Mouse (Mus musculus) heart, embryonic 15.5 days (tissue): ENCODE results near the gene Tbc1d25. TPM values are rescaled to one million over a fixed set of nuclear protein-coding genes. Genes with fewer than 3 reads are reported as not detected.

Experiments used
- ATAC-seq: fragments of 200-750 bp; cut with Nextera tagmentation; replicated peaks from 2 replicates; pipeline ENCODE4 v1.8.0; 2017; ENCODE audit warnings: low read depth, moderate TSS enrichment; ENCODE audit not compliant: insufficient number of reproducible peaks, insufficient read depth, low FRiP score
- H3K27ac ChIP-seq: fragments of 300-500 bp; sonication (generic); 2 replicates; pipeline ENCODE4 v1.5.1; 2015; ENCODE audit warnings: mild to moderate bottlenecking, inconsistent platforms
- H3K27me3 ChIP-seq: fragments of 300-500 bp; sonication (generic); 2 replicates; pipeline ENCODE4 v1.6.1; 2015; ENCODE audit warnings: inconsistent platforms
- H3K36me3 ChIP-seq: fragments of 300-500 bp; sonication (generic); 2 replicates; pipeline ENCODE4 v1.6.1; 2015; ENCODE audit warnings: mild to moderate bottlenecking, inconsistent platforms
- H3K4me1 ChIP-seq: fragments of 300-500 bp; sonication (generic); replicated peaks from 2 replicates; pipeline ENCODE4 v1.6.1; 2015; ENCODE audit warnings: inconsistent platforms
- H3K4me2 ChIP-seq: fragments of 300-500 bp; sonication (generic); 2 replicates; pipeline ENCODE4 v1.6.1; 2015; ENCODE audit warnings: inconsistent platforms, mild to moderate bottlenecking, moderate library complexity
- H3K4me3 ChIP-seq: fragments of 300-500 bp; sonication (generic); 2 replicates; pipeline ENCODE4 v1.5.1; 2015; ENCODE audit warnings: mild to moderate bottlenecking, inconsistent platforms
- H3K9ac ChIP-seq: fragments of 300-500 bp; sonication (generic); 2 replicates; pipeline ENCODE4 v1.6.1; 2015; ENCODE audit warnings: mild to moderate bottlenecking, inconsistent platforms
- H3K9me3 ChIP-seq: fragments of 300-500 bp; sonication (generic); replicated peaks from 2 replicates; pipeline ENCODE4 v1.6.1; 2016; ENCODE audit warnings: inconsistent platforms
- WGBS: fragments of 180-500 bp; shearing (Covaris S2); methylation state at CpG from one replicate; pipeline ENCODE4 v1.1.7; 2015; ENCODE audit warnings: mixed read lengths; 5-methylcytosine and 5-hydroxymethylcytosine counted together
- polyA plus RNA-seq: library from polyadenylated mRNA; unstranded; fragments of >200 nt; fragmentation: Nextera tagmentation; extraction: Ambion mirVana; gene quantifications from 2 replicates; pipeline ENCODE4 v1.2.1, GENCODE M21; 2015

Gene Tbc1d25
- polyA plus RNA-seq, 1 experiment from 2014 or later, result 10.1 TPM

- WGBS, result 6% methylated on average over 44 of the region's 46 CpGs
- Histone ChIP-seq H3K9me3 (no peaks in the 10 kb centered on the region), H3K27me3 (no peaks in the 10 kb centered on the region), H3K4me1 (no peaks in the 10 kb centered on the region), H3K9ac (peak within 1 kb of the TSS; percentile 56), H3K36me3 (no peaks in the 10 kb centered on the region), H3K27ac (no peak within 1 kb of the TSS), H3K4me2 (peak within 1 kb of the TSS; percentile 81), H3K4me3 (peak within 1 kb of the TSS; percentile 61)
- peak; percentile 89 for ATAC-seq
Observed at GRCm38 (mm10) chrX:8206015-8206693, 30.2 kb upstream of the Tbc1d25 start, which contains the start of gene Porcn. TSS of gene Porcn (minus strand) at chrX:8206525.

DNA sequence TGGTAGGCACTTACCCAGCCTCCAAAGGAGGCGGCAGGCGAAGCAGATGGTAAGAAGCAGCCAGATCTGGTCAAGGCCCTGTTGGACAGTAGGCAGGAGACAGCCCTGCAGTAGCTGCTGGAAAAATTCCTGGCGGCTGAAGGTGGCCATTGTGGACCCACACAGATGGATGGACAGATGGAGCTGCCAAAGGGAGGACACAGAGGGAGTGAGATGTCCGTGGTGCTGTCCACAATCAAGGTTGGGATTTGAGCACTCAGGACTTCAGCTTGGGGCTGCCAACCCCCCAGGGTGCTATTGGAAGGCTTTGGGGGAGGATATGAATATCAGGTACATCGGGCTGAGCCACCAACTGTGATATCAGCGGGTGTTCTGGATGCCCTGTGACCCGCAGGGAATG lies 29.6 kb upstream of the Tbc1d25 start:
- 37% methylated on average over 7 of the region's 7 CpGs for WGBS
- no peak for ATAC-seq
- no peak overlapping the region for H3K9ac ChIP-seq
- H3K4me3 ChIP-seq, result peak overlapping the region; percentile 61
- H3K4me1 ChIP-seq, result no peaks in the 10 kb centered on the region
- H3K4me2 ChIP-seq, result peak overlapping the region; percentile 81
- H3K27ac ChIP-seq, result no peak overlapping the region
- H3K36me3 ChIP-seq, result no peaks in the 10 kb centered on the region
- H3K9me3 ChIP-seq, result no peaks in the 10 kb centered on the region
- H3K27me3 ChIP-seq, result no peaks in the 10 kb centered on the region

GRCm38 (mm10) chrX:8205088-8205487 lies 29.1 kb upstream of the Tbc1d25 start:
- Histone ChIP-seq H3K27ac (no peak overlapping the region), H3K4me1 (no peaks in the 10 kb centered on the region), H3K27me3 (no peaks in the 10 kb centered on the region), H3K9ac (no peak overlapping the region), H3K36me3 (no peaks in the 10 kb centered on the region), H3K9me3 (no peaks in the 10 kb centered on the region), H3K4me2 (no peak overlapping the region), H3K4me3 (no peak overlapping the region)
- no peak for ATAC-seq
- WGBS, result 63% methylated on average over 4 of the region's 4 CpGs

GRCm38 (mm10) chrX:8204076-8204475 lies 28.1 kb upstream of the Tbc1d25 start:
- H3K4me3 ChIP-seq, result no peak overlapping the region
- H3K36me3 ChIP-seq, result no peaks in the 10 kb centered on the region
- no peak for ATAC-seq
- no peak overlapping the region for H3K4me2 ChIP-seq
- H3K27ac ChIP-seq, result no peak overlapping the region
- no peak overlapping the region for H3K9ac ChIP-seq
- no peaks in the 10 kb centered on the region for H3K4me1 ChIP-seq
- no peaks in the 10 kb centered on the region for H3K9me3 ChIP-seq
- H3K27me3 ChIP-seq, result no peaks in the 10 kb centered on the region
- 76% methylated on average over 10 of the region's 10 CpGs for WGBS

DNA sequence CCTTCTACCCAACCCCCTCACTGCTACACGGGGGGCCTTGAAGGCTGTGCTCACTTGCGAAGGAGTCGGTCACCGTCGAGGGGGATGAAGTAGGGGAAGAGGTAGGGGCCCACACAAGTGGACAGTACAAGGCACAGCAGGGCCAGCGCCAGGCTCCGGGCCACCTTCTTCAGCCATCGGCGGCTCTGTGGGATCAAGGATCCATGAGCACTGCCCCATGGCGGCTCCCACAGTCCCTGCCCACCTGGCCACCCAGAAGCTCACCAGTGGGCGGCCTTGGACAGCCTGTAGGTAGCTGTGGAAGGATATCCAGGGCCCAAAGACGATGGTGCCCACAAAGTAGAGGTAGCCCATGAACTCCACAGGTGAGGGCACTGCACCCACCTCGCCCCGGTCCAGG lies 27.1 kb upstream of the Tbc1d25 start:
- no peaks in the 10 kb centered on the region for H3K9me3 ChIP-seq
- H3K36me3 ChIP-seq, result no peaks in the 10 kb centered on the region
- H3K27me3 ChIP-seq, result no peaks in the 10 kb centered on the region
- no peak overlapping the region for H3K27ac ChIP-seq
- H3K4me2 ChIP-seq, result no peak overlapping the region
- ATAC-seq, result no peak
- no peak overlapping the region for H3K4me3 ChIP-seq
- no peaks in the 10 kb centered on the region for H3K4me1 ChIP-seq
- WGBS, result 88% methylated on average over 10 of the region's 14 CpGs
- H3K9ac ChIP-seq, result no peak overlapping the region

- H3K9me3 ChIP-seq, result no peaks in the 10 kb centered on the region
- peak within 1 kb of the TSS; percentile 67 for H3K4me3 ChIP-seq
- ATAC-seq, result no peak
- H3K36me3 ChIP-seq, result no peaks in the 10 kb centered on the region
- peak within 1 kb of the TSS; percentile 66 for H3K9ac ChIP-seq
- H3K27ac ChIP-seq, result peak within 1 kb of the TSS; percentile 45
- H3K4me2 ChIP-seq, result peak within 1 kb of the TSS; percentile 71
- H3K27me3 ChIP-seq, result no peaks in the 10 kb centered on the region
- WGBS, result 13% methylated on average over 10 of the region's 10 CpGs
- peaks cover 5% of the 10 kb centered on the region; the same call in 1 of the 2 replicates for H3K4me1 ChIP-seq
Observed at GRCm38 (mm10) chrX:8193419-8193723, 17.4 kb upstream of the Tbc1d25 start, which contains the start of gene Ebp. TSS of gene Ebp (minus strand) at chrX:8193512.

DNA sequence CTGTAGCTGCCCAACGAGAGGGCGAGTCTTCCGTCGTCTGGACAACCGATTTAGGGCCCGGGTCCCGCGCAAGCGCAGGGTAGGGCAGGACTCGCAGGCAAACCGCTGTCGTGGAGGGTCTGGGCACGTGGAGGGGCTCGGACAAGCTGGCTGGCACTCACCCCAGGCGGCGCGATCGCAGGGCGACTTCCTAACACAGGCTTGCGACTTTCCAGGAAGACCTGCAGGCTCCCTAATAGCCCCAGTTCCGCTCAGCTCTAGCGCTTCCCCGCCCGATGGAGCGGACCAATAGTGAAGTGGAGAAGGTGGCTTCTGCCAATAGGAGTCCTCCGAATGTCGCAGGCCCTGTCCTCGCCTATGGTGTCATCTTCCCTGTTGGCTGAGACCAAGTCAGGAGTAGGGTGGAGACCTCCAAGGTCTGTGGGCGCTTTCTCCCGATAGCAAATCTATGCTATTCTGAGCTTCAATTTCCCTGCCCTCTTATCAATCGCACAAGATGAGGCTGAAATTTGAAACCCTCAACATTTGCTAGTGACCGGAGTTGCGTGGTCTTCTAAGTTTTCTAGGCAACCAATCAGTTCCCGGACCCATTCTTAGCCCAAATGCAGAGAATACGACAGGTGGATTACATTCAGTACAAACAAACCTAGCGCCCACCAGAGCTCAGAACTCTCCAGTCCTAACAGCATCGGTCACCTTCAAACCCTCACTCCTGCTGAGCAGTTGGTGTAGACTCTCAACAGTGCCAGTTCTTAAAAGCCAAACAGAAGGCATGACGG lies 16.8 kb upstream of the Tbc1d25 start:
- peak overlapping the region; percentile 45 for H3K27ac ChIP-seq
- H3K27me3 ChIP-seq, result no peaks in the 10 kb centered on the region
- H3K4me2 ChIP-seq, result peak overlapping the region; percentile 71
- WGBS, result 14% methylated on average over 38 of the region's 38 CpGs
- peak overlapping the region; percentile 66 for H3K9ac ChIP-seq
- H3K4me1 ChIP-seq, result peaks cover 5% of the 10 kb centered on the region; the same call in 1 of the 2 replicates
- H3K9me3 ChIP-seq, result no peaks in the 10 kb centered on the region
- peak; percentile 96 for ATAC-seq
- H3K4me3 ChIP-seq, result peak overlapping the region; percentile 67
- H3K36me3 ChIP-seq, result no peaks in the 10 kb centered on the region

DNA sequence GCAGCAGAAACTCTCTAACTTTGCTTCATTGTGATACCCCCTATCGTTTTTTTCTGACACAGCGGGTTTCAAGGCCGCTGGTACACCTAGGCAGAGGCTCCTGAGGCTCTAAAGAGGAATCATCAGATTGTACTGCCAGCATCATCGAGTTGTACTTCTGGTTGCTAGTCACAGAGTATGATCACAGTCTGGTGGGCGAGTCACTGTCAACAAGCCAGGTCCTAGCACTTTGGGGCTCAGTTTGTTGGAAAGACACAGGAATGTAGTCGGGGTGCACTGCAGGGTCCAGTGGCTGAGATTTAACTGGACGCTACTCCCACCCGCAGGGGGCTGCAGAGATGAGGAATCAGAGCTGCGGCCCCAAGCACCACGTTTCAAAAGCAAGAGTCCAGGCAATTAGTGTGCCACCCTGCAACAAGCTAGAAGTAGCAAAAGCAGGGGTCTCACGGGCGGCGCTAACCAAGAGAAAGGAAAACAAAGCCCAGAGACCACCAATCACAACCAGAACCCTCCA lies 16.2 kb upstream of the Tbc1d25 start:
- peak overlapping the region; percentile 66 for H3K9ac ChIP-seq
- H3K27ac ChIP-seq, result peak overlapping the region; percentile 37; the same call in 1 of the 2 replicates
- no peaks in the 10 kb centered on the region for H3K36me3 ChIP-seq
- peak overlapping the region; percentile 67 for H3K4me3 ChIP-seq
- H3K9me3 ChIP-seq, result no peaks in the 10 kb centered on the region
- 7% methylated on average over 13 of the region's 13 CpGs for WGBS
- H3K4me1 ChIP-seq, result peaks cover 5% of the 10 kb centered on the region; the same call in 1 of the 2 replicates
- no peaks in the 10 kb centered on the region for H3K27me3 ChIP-seq
- ATAC-seq, result no peak
- peak overlapping the region; percentile 71 for H3K4me2 ChIP-seq

DNA sequence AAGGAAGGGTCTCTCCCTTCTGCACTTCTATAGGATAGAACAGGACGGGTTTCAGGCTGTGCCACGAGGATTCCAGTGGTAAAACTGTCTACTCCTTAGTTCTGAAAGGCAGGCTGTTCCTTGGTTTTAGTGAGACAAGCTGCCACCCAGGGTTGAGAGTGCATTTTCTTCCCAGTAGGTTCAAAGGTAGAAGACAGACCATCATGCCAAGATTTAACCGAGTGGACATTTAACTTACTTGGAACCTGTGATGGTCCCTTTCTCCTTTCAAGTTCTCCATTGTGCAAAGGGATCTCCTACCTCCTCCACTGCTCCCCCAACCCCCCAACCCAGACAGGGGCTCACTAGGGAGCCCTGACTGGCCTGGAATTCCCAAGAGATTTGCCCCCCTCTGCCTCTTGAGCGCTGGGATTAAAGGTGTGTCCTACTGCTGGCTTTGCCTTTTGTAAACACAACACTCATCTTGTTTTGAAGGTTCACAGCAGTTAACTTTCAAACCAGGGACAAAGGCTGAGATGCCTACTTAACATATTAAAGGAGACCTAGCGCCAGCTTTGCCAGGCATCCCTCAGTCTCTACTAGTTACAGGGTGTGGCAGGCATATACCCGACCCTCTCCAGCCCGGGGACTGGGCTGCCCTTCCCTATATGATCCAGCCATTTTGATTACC lies 7.0 kb upstream of the Tbc1d25 start:
- no peak overlapping the region for H3K27ac ChIP-seq
- H3K27me3 ChIP-seq, result no peaks in the 10 kb centered on the region
- no peaks in the 10 kb centered on the region; the same call in 1 of the 2 replicates for H3K36me3 ChIP-seq
- H3K4me1 ChIP-seq, result no peaks in the 10 kb centered on the region
- no peak overlapping the region for H3K4me3 ChIP-seq
- 15% methylated on average over 7 of the region's 7 CpGs for WGBS
- H3K9me3 ChIP-seq, result no peaks in the 10 kb centered on the region
- no peak for ATAC-seq
- H3K9ac ChIP-seq, result no peak overlapping the region
- no peak overlapping the region for H3K4me2 ChIP-seq

GRCm38 (mm10) chrX:8179646-8180045 lies 3.7 kb upstream of the Tbc1d25 start:
- WGBS, result 77% methylated on average over 5 of the region's 5 CpGs
- Histone ChIP-seq H3K36me3 (no peaks in the 10 kb centered on the region), H3K9ac (no peak overlapping the region), H3K27ac (no peak overlapping the region), H3K4me3 (no peak overlapping the region), H3K27me3 (no peaks in the 10 kb centered on the region), H3K9me3 (no peaks in the 10 kb centered on the region), H3K4me2 (no peak overlapping the region), H3K4me1 (no peaks in the 10 kb centered on the region)
- ATAC-seq, result no peak

DNA sequence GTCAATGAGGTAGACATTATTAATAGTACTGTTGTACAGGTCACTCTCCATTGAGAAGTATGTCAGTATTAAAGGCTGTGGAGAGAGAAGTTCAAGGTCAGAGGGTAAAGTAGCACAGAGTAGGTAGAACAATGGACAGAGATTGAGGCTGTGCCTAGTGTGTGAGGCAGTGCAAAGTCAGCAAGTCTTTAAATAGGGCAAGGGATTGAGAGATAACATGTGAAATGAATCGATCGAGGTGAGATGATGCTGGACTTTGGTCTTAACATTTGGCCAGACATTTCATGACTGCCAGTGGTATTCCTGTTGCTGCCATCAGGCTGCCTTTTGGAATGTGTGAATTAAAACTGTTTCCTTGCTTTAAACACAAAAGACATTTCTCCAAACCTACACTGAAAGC lies 2.9 kb upstream of the Tbc1d25 start:
- Histone ChIP-seq H3K36me3 (no peaks in the 10 kb centered on the region), H3K4me2 (no peak overlapping the region), H3K9ac (no peak overlapping the region), H3K27me3 (no peaks in the 10 kb centered on the region), H3K9me3 (no peaks in the 10 kb centered on the region), H3K4me1 (no peaks in the 10 kb centered on the region), H3K27ac (no peak overlapping the region), H3K4me3 (no peak overlapping the region)
- no peak for ATAC-seq
- 92% methylated on average over 2 of the region's 2 CpGs for WGBS
